Mouse (Mus musculus) hindbrain, postnatal 0 days (tissue): ENCODE measurements at regions not wholly inside any gene's neighbourhood (a gene's known extent, or its start where the extent isn't known, plus 50 kb on each side); places are given as distances from the start of the nearest gene placed in this dataset.

Source experiments
- ATAC-seq: fragments of 200-750 bp; cut with Nextera tagmentation; 2 replicates; pipeline ENCODE4 v1.8.0; 2017; ENCODE audit warnings: mild to moderate bottlenecking, moderate TSS enrichment, moderate library complexity
- DNase-seq: peaks from one replicate; pipeline ENCODE4 v3.0.0-alpha.2; 2015; ENCODE audit warnings: low spot score
- H3K27ac ChIP-seq: fragments of 300-500 bp; sonication (generic); 2 replicates; pipeline ENCODE4 v1.5.1; 2014; ENCODE audit warnings: mild to moderate bottlenecking
- H3K27me3 ChIP-seq: fragments of 300-500 bp; sonication (generic); 2 replicates; pipeline ENCODE4 v1.6.1; 2014; ENCODE audit warnings: low read length, mixed read lengths; ENCODE audit not compliant: insufficient read depth
- H3K36me3 ChIP-seq: fragments of 300-500 bp; sonication (generic); 2 replicates; pipeline ENCODE4 v1.6.1; 2014; ENCODE audit warnings: low read length, mixed read lengths; ENCODE audit not compliant: insufficient read depth
- H3K4me1 ChIP-seq: fragments of 300-500 bp; sonication (generic); 2 replicates; pipeline ENCODE4 v1.6.1; 2014; ENCODE audit warnings: antibody characterized with exemption, low read length, mixed read lengths; ENCODE audit not compliant: insufficient read depth
- H3K4me2 ChIP-seq: fragments of 300-500 bp; sonication (generic); 2 replicates; pipeline ENCODE4 v1.6.1; 2014; ENCODE audit warnings: low read depth, mild to moderate bottlenecking, low read length, moderate library complexity, mixed read lengths
- H3K4me3 ChIP-seq: fragments of 300-500 bp; sonication (generic); 2 replicates; pipeline ENCODE4 v1.5.1; 2014; ENCODE audit warnings: low read length
- H3K9ac ChIP-seq: fragments of 300-500 bp; sonication (generic); replicated peaks from 2 replicates; pipeline ENCODE4 v1.6.1; 2014; ENCODE audit warnings: mild to moderate bottlenecking, low read length, moderate library complexity, mixed read lengths
- H3K9me3 ChIP-seq: fragments of 300-500 bp; sonication (generic); 2 replicates; pipeline ENCODE4 v1.6.1; 2016; ENCODE audit warnings: low read length, mixed read lengths
- CTCF ChIP-seq: IDR thresholded peaks from 2 replicates; pipeline ENCODE4 v1.5.1; 2016; ENCODE audit warnings: antibody characterized with exemption, control low read depth, low read depth
- WGBS: fragments of 180-500 bp; shearing (Covaris S2); extraction: QIAGEN DNeasy Blood & Tissue Kit; methylation state at CpG from one replicate; pipeline ENCODE4 v1.1.7; 2014; 5-methylcytosine and 5-hydroxymethylcytosine counted together

DNA sequence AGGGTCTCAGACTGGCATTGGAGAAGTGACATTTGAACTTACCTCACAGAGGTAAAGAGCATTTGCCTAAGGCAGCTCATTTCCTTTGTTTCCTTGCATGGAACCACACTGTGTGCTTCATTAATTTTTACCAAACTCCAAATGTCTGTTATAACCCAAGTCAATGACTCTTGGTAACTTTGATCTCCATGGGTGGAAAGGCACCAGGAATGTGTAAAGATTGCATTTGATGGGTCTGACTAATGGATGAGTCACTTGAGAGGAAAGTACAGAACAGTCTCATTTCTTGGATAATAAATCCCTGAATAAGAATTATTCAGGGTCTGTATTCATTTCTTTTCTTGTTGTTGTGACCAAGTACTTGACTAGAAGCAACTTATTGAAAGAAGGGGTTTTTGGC, 97.3 kb upstream of the Rab11fip2 start:
- Histone ChIP-seq H3K4me3 (no peak overlapping the region), H3K27ac (no peak overlapping the region), H3K4me2 (no peak overlapping the region), H3K4me1 (no peaks in the 10 kb centered on the region), H3K9ac (no peak overlapping the region), H3K9me3 (no peaks in the 10 kb centered on the region), H3K27me3 (no peaks in the 10 kb centered on the region), H3K36me3 (no peaks in the 10 kb centered on the region)
- TF ChIP-seq CTCF, result no peak
- ATAC-seq, result no peak
- no peak for DNase-seq

DNA sequence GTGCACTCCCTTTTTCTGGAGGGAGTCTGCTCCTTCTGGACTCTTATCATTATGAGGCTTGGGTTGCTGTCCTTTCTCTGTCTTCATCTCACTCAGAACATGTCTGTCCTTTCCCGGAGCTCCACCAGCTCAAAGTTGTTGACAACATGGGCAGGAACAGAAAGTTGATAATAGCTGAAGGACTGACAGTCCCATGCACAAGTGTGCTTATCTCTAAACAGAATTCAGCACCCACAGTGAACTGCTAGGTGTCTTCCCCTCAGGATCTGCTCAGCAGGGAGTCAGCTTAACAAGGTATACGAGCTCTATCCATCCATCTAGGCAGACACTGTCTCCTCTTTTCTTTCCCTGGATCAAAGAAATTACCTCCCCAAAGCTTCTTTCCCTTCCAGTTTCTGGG, 89.2 kb upstream of the Rab11fip2 start:
- TF ChIP-seq CTCF, result no peak
- no peaks in the 10 kb centered on the region for H3K27me3 ChIP-seq
- H3K4me3 ChIP-seq, result no peak overlapping the region
- H3K9ac ChIP-seq, result no peak overlapping the region
- ATAC-seq (no peak), DNase-seq (no peak)
- 76% methylated on average over 2 of the region's 2 CpGs for WGBS
- no peaks in the 10 kb centered on the region for H3K4me1 ChIP-seq
- H3K9me3 ChIP-seq, result no peaks in the 10 kb centered on the region
- no peak overlapping the region for H3K4me2 ChIP-seq
- no peak overlapping the region for H3K27ac ChIP-seq
- H3K36me3 ChIP-seq, result no peaks in the 10 kb centered on the region

GRCm38 (mm10) chr19:60030212-60030788, 86.8 kb upstream of the Rab11fip2 start:
- TF ChIP-seq CTCF, result no peak
- Histone ChIP-seq H3K36me3 (no peaks in the 10 kb centered on the region), H3K27ac (no peak overlapping the region)

DNA sequence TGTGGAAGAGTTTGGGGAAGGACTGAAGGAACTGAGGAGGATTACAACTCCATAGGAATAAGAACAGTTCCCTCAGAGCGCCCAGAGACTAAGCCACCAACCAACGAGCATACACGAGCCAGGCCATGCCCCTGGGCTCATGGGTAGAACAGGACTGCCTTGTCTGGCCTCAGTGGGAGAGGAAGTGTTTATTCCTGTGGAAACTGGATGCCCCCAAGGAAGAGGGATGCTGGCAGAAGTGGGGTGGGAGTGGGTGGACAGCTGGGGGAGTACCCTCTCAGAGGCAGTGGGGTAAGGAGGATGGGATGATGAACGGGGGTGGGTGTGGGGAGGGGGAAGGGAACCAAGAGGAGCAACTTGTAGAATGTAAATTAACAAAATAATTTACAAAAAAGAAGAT, 86.3 kb upstream of the Rab11fip2 start:
- TF ChIP-seq CTCF, result no peak
- no peak overlapping the region for H3K4me2 ChIP-seq
- WGBS, result 71% methylated on average over 4 of the region's 4 CpGs

More at GRCm38 (mm10) chr19:60030212-60030788, 86.8 kb upstream of the Rab11fip2 start:
- Histone ChIP-seq H3K4me2 (no peak overlapping the region), H3K27me3 (no peaks in the 10 kb centered on the region), H3K4me1 (no peaks in the 10 kb centered on the region), H3K9me3 (no peaks in the 10 kb centered on the region), H3K9ac (no peak overlapping the region), H3K4me3 (no peak overlapping the region)
- 59% methylated on average over 3 of the region's 3 CpGs for WGBS
- peak; percentile 30 for DNase-seq
- ATAC-seq, result no peak

GRCm38 (mm10) chr19:60015614-60016300, 72.3 kb upstream of the Rab11fip2 start:
- Histone ChIP-seq H3K27me3 (no peaks in the 10 kb centered on the region), H3K4me2 (0 out of 2 replicates have a peak overlapping the region, but pooled peaks have one; percentile 18), H3K27ac (no peak overlapping the region), H3K36me3 (no peaks in the 10 kb centered on the region), H3K4me1 (no peaks in the 10 kb centered on the region), H3K9me3 (no peaks in the 10 kb centered on the region), H3K4me3 (no peak overlapping the region), H3K9ac (no peak overlapping the region)
- 44% methylated on average over 12 of the region's 12 CpGs for WGBS
- TF ChIP-seq CTCF, result no peak
- ATAC-seq (no peak), DNase-seq (peak; percentile 24)

More for the DNA sequence above, 86.3 kb upstream of the Rab11fip2 start:
- no peaks in the 10 kb centered on the region for H3K36me3 ChIP-seq
- H3K4me1 ChIP-seq, result no peaks in the 10 kb centered on the region
- no peaks in the 10 kb centered on the region for H3K9me3 ChIP-seq
- no peak for DNase-seq
- H3K9ac ChIP-seq, result no peak overlapping the region
- H3K27me3 ChIP-seq, result no peaks in the 10 kb centered on the region
- no peak for ATAC-seq
- no peak overlapping the region for H3K4me3 ChIP-seq
- H3K27ac ChIP-seq, result no peak overlapping the region

DNA sequence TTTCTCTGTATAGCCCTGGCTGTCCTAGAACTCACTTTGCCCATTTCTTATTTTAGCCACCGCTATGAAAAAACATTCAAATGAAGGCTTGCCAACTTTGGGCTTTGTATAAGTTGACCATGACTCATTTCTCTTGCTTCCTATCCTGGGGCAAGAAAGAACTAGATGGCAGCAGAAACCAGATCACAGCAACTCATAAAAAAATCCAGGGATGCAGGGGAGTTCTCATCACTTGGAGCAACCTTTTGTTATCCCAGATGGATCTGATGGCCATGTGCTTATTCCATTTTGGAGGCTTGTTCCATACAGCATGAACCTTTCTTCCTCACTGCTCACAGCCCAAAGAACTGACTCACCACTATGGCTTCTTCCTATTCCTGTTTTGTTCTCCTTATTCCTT, 52.1 kb upstream of the Rab11fip2 start:
- no peak for TF ChIP-seq CTCF
- Histone ChIP-seq H3K4me1 (no peaks in the 10 kb centered on the region), H3K4me2 (no peak overlapping the region), H3K4me3 (no peak overlapping the region), H3K36me3 (no peaks in the 10 kb centered on the region), H3K27ac (no peak overlapping the region), H3K27me3 (no peaks in the 10 kb centered on the region), H3K9ac (no peak overlapping the region), H3K9me3 (no peaks in the 10 kb centered on the region)
- 94% methylated on average over 1 of the region's 1 CpGs for WGBS
- ATAC-seq (no peak), DNase-seq (no peak)
